Mouse (Mus musculus): ENCODE data around the gene Gm10666.
"Not testable (repeated sequence)": the region's sequence is repeated elsewhere in the genome, so short reads cannot be mapped to it uniquely, and the experiment has no call there.

Gm10666 gene

GRCm38 (mm10) chr7:22134641-22135040 lies at the start of gene Gm10666:
TSS of gene Gm10666 (minus strand) at chr7:22134741.
- DNase-seq, result not testable (repeated sequence)

DNA sequence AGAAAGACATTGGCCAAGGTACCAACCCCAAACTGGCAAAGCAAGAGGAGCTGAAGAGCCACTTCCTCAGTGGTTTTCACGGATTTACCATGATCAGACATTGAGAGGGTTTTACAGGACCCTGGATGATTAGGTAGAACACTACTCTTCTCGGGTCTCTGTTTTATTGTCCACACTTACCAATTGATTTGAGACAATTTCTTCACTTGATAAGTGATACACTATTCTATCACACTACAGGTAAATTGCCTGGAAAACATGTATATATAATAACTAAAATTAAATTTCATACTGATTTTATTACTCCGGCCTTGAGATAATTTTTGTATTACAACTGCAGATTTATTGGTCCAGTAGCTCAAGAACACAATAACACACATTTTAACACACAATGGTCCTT lies 29.4 kb upstream of the Gm10666 start, which contains the start of gene Vmn1r142:
Gene Vmn1r142, minus strand, starts transcription at position 101 of the 400 bp plus-strand sequence.
- not testable (repeated sequence) for DNase-seq

- not testable (repeated sequence) for DNase-seq
Observed at GRCm38 (mm10) chr7:22118145-22118544, 16.4 kb downstream of the Gm10666 start, which contains the start of gene Gm16451. TSS of gene Gm16451 (minus strand) at chr7:22118245.

Data from thymus, postnatal 36 days (tissue).